Mouse (Mus musculus) left cerebral cortex, postnatal 4 days (tissue): ENCODE measurements at regions not wholly inside any gene's neighbourhood (a gene's known extent, or its start where the extent isn't known, plus 50 kb on each side); places are given as distances from the start of the nearest gene placed in this dataset.

ENCODE experiments used
- DNase-seq: peaks from one replicate; pipeline ENCODE4 v3.0.0-alpha.2; 2022
- intact Hi-C: fragments of 180-260 bp; cut with DNase I; formaldehyde crosslinking; loops from one replicate; pipeline ENCODE4 v1.15.1; 2025

GRCm38 (mm10) chr4:47713387-47713786, 238.9 kb downstream of the Sec61b start:
- DNase-seq, result peak; percentile 76
- intact Hi-C loops, result no loop called here

- DNase-seq, result peak; percentile 21
- intact Hi-C loops, result no loop called here
These were observed 250.0 kb downstream of the Sec61b start for GRCm38 (mm10) chr4:47724331-47725004.

- intact Hi-C loops, result no loop called here
- no peak for DNase-seq
These were observed 250.5 kb downstream of the Sec61b start for GRCm38 (mm10) chr4:47725005-47725340.

- no peak for DNase-seq
- intact Hi-C loops, result no loop called here
These were observed 272.2 kb downstream of the Sec61b start for GRCm38 (mm10) chr4:47746498-47747190.

- DNase-seq, result no peak
- intact Hi-C loops, result no loop called here
These were observed 272.6 kb upstream of the Nr4a3 start for GRCm38 (mm10) chr4:47772230-47772920.

GRCm38 (mm10) chr4:47774664-47775063, 270.3 kb upstream of the Nr4a3 start:
- intact Hi-C loops, result no loop called here
- no peak for DNase-seq

GRCm38 (mm10) chr4:47781039-47781438, 263.9 kb upstream of the Nr4a3 start:
- no peak for DNase-seq
- intact Hi-C loops, result no loop called here

GRCm38 (mm10) chr4:47796977-47797376, 248.0 kb upstream of the Nr4a3 start:
- intact Hi-C loops, result no loop called here
- DNase-seq, result no peak

- intact Hi-C loops, result no loop called here
These were observed 245.8 kb upstream of the Nr4a3 start for GRCm38 (mm10) chr4:47799165-47799564.

GRCm38 (mm10) chr4:47803111-47803510, 241.8 kb upstream of the Nr4a3 start:
- intact Hi-C loops, result no loop called here
- no peak for DNase-seq

More at GRCm38 (mm10) chr4:47799165-47799564, 245.8 kb upstream of the Nr4a3 start:
- DNase-seq, result no peak

- intact Hi-C loops, result no loop called here
- DNase-seq, result peak; percentile 32
These were observed 237.1 kb upstream of the Nr4a3 start for GRCm38 (mm10) chr4:47807877-47808276.

GRCm38 (mm10) chr4:47814030-47814429, 230.9 kb upstream of the Nr4a3 start:
- intact Hi-C loops, result no loop called here
- no peak for DNase-seq

GRCm38 (mm10) chr4:47818371-47819159, 226.4 kb upstream of the Nr4a3 start:
- DNase-seq, result no peak
- intact Hi-C loops, result no loop called here

GRCm38 (mm10) chr4:47820562-47820961, 224.4 kb upstream of the Nr4a3 start:
- no peak for DNase-seq
- intact Hi-C loops, result loop anchor here (10.0 kb wide), 1 partner anchor 224 kb away; the partner anchor contains the start of gene Nr4a3

GRCm38 (mm10) chr4:47823299-47823698, 221.7 kb upstream of the Nr4a3 start:
- no peak for DNase-seq
- intact Hi-C loops, result loop anchor here (10.0 kb wide), 1 partner anchor 222 kb away; the partner anchor contains the start of gene Nr4a3

GRCm38 (mm10) chr4:47824083-47824482, 220.9 kb upstream of the Nr4a3 start:
- peak; percentile 41 for DNase-seq
- intact Hi-C loops, result loop anchor here (10.0 kb wide), 1 partner anchor 221 kb away; the partner anchor contains the start of gene Nr4a3

GRCm38 (mm10) chr4:47832905-47833304, 212.0 kb upstream of the Nr4a3 start:
- DNase-seq, result no peak
- intact Hi-C loops, result no loop called here

GRCm38 (mm10) chr4:47838411-47838810, 206.5 kb upstream of the Nr4a3 start:
- intact Hi-C loops, result no loop called here
- no peak for DNase-seq

- no peak for DNase-seq
- intact Hi-C loops, result no loop called here
These were observed 202.8 kb upstream of the Nr4a3 start for GRCm38 (mm10) chr4:47842128-47842656.

- intact Hi-C loops, result no loop called here
- DNase-seq, result no peak
These were observed 199.7 kb upstream of the Nr4a3 start for GRCm38 (mm10) chr4:47845239-47845638.
